ENCODE assay signal across 15 mouse cellular contexts in the genomic region with DNA sequence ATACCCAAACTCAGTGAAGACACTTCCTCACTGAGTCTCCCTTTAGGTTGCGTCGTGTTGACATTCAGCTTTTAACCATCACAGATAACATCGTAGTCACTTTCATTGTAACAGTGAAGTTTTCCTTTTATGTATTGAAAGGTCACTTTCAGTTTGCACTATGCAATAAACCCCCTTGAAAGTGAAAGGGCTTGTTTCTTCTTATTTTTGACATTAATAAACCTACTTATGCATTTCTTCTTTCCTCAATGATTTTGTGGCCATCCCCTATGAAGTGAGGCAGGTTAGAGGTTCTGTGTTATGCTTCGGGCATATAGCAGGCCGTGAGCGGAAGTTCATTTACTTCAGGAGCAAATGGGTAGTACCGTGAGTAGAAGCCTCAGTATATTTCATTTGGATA. TPM values are rescaled to one million over a fixed set of nuclear protein-coding genes. Genes with fewer than 3 reads are reported as not detected.
"Had no signal": no experiment of that assay in that cellular context is flagged by ENCODE, and none has a peak within 500 bp of the region (broad histone marks: within the 10 kb centered on the region; RNA-seq: fewer than 3 reads in every experiment).

No protein-coding gene starts in this region.

- DNase-seq: liver, postnatal 0 days; lung, adult 2 months; lung, postnatal 14 days; lung, postnatal 36 days; right cerebral cortex, adult 18-20 months; right cerebral cortex, postnatal 25 days; right cerebral cortex, postnatal 4 days; spleen, adult 18-20 months; thymus, adult 18-20 months; thymus, postnatal 14 days; thymus, postnatal 36 days had no signal

- ATAC-seq: liver, postnatal 0 days; lung, postnatal 0 days; midbrain, embryonic 13.5 days; midbrain, embryonic 15.5 days had no signal

RNA-seq across cellular contexts. Expression of a gene that starts 34.2 kb away (rescaled TPM):
- polyA plus RNA-seq: macrophage had no signal
